Mouse (Mus musculus) embryonic stem cell, embryonic (primary cell): ENCODE measurements at regions not wholly inside any gene's neighbourhood (a gene's known extent, or its start where the extent isn't known, plus 50 kb on each side); places are given as distances from the start of the nearest gene placed in this dataset.

Experiments used
- CTCF ChIA-PET, 4 experiments: fragments of 300-600 bp in 2 of 4; fragments of 350-600 bp in 2 of 4; sonication (Branson Sonifier 250); formaldehyde crosslinking; loops; one replicate each; lab custom pipeline; 2022; ENCODE audit warnings: inconsistent platforms in 2 of 4; lab: Charles Lee
- POLR2A ChIA-PET, 4 experiments: fragments of 300-600 bp in 2 of 4; fragments of 350-600 bp in 2 of 4; sonication (Branson Sonifier 250); formaldehyde crosslinking; loops; one replicate each; lab custom pipeline; 2022; ENCODE audit warnings: antibody characterized with exemption in 4 of 4, inconsistent platforms in 1 of 4; lab: Charles Lee

DNA sequence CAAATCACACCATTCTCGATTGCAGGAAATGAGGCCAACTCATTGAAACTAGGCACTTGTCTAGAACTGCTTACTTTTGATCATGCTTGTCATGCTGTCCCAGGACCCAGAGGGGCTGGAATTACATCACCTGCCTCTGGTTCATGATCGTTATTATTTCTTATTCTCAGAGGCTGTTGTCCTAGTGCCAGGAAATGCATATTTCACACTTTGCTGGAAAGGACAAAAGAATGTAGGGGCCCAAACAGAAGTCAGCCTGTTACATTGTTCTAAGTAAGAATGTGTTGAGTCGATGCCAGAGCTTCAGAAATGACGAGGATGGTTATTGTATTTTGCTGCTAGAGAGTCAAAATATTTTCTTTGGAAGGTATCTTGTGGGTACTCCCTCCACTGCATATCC lies 134.7 kb downstream of the Ddx1 start:
- POLR2A ChIA-PET, result no interaction called here
- CTCF ChIA-PET, result interaction anchor here in 1 of 4 experiments (0.7 kb wide), 1 partner anchor 597 kb away, joined by 3 read pairs; no protein-coding TSS in a partner anchor

DNA sequence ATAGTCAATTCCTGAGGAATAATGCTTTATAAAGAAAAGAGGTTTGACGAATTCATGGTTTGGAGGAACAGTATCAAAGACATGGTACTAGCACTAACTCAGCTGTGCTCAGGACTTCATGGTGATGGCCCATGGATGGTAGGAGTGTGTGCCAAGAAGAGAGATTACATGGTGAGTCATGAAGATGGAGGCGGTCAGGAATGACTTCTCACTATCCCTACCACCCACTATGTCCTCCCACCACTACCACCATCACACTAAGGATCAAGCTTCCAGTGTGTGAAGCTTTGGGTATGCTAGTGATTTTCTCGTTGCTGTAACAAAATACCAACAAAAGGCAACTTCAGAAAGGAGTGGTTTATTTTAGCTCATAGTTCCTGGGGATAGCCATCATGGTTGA lies 142.1 kb downstream of the Ddx1 start:
- ChIA-PET CTCF (no interaction called here), POLR2A (no interaction called here)

DNA sequence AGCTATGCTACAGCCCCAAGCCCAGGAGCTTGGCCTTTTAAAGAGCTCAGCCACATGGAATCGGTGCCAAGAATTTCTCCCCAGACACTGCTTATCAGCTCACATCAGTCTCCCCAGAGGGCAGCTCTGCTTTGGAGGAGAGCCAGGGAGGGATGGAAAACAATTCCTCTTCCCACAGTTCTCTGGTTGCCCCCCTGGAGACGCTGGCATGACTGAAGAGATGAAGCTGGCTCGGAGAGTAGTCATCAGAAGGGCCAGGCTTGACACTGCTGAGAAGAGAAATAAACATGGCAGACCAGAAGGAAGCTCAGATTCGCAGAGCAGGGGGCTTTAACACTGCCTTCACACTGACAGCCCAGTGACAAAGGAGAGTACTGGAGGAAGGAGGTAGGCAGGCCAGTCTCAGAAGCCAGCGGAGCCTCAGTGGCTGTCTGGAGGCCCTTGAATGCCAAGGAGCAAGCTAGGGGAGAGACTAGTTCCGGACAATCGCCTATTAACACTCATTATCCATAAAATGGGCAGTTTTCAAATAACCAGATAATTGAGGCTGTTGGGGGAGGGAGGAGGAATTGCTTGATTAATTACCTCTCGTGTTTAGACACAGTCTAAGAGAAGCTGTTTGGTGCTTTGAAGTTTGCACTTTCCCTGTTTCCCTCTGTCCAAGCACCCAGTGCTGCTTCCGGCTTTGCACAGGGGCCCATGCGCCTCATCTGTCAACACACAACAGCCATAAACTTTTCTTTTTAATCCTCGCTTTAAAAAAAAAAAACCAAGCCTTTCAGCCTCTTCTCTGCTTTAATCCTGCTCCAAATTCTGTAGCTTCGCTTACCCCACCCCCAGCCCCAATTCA lies 148.3 kb downstream of the Ddx1 start:
- CTCF ChIA-PET, result interaction anchor here in 2 of 4 experiments (0.6 to 1.6 kb wide), 2 partner anchors 13 to 362 kb away, joined by 3 read pairs; no protein-coding TSS in a partner anchor
- POLR2A ChIA-PET, result interaction anchor here in 2 of 4 experiments (0.8 to 1.0 kb wide), 2 partner anchors 26 to 158 kb away, joined by 3 read pairs; no protein-coding TSS in a partner anchor

DNA sequence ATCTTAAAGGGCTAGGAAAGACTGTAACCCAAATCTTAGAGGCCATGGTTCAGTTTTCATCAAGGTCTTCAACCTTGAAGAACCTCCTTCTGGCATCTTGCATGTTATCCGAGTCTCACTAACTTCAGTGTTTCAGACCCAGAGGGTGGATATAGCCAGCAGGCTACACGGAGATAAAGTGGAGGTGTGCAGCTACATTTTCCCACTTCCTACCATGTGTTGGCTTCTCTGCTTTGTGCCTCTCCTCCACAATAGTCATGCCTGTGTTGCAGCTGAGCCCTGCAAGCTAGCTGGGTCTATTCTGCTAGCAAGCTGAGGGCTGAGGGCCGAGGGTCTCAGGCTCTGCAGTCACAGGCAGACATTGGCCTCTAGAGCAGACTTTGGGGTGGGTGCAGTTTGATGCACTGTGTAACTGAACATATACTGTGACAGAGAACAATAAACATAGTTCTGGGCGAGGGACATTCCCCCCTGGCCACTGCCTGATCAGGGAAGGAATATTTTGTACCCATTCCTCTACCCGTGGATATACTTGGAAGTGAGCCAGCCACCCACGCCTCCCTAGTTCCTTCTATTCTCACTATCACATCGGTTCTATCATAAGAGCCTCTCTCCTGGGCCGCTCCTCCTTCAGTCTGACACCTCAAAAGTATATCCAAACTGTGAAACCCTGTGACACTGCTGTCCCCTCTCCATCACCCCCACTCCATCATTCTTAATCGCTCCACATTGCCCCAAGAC lies 152.6 kb upstream of the Mycn start:
- ChIA-PET CTCF (no interaction called here), POLR2A (interaction anchor here in 1 of 4 experiments (0.6 kb wide), 1 partner anchor 96 kb away, joined by 3 read pairs; no protein-coding TSS in a partner anchor)

DNA sequence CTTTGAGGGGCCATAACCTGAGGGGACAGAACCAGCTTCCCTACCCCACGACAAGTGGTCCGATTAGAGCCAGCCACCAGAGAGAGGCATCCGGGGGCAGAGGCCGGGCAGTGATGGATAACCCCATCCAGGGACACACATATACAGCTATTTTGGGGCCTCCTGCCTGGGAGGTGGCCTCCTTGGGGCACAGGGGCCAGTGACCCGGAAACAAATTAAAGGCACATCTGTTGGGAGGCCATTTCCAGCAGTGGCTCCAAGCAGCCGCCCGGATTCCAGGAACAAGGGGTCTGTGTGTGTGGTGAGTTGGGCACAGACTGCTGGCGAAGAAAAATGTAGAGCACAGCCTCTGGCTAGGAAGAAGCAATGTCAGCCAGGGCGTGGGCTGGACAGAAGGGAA lies 144.2 kb upstream of the Mycn start:
- ChIA-PET CTCF (interaction anchor here in 3 of 4 experiments (0.8 to 2.6 kb wide), 6 partner anchors 463 to 665 kb away, joined by 3 to 12 read pairs (median 6); no protein-coding TSS in a partner anchor), POLR2A (no interaction called here)

DNA sequence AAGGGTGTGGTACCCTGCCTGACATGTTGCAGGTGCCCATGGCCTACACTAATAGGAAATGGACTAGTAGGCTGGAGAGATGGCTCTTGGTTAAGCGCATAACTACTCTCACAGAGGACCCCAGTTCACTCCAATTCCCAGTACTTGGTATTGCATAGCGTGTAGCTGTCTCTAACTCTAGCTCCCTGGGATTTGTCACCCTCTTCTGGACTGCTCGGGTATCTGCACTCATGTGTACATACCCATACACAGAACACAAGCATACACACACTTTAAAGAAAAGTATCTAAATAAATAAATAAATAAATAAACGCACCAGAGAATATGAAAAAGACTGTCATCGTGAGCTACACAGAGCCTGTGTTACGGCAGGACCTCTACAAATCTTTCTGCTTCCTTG lies 143.8 kb upstream of the Mycn start:
- ChIA-PET POLR2A (no interaction called here), CTCF (interaction anchor here in 3 of 4 experiments (0.6 to 2.6 kb wide), 9 partner anchors 31 to 1749 kb away, joined by 3 to 12 read pairs (median 6); no protein-coding TSS in a partner anchor)

DNA sequence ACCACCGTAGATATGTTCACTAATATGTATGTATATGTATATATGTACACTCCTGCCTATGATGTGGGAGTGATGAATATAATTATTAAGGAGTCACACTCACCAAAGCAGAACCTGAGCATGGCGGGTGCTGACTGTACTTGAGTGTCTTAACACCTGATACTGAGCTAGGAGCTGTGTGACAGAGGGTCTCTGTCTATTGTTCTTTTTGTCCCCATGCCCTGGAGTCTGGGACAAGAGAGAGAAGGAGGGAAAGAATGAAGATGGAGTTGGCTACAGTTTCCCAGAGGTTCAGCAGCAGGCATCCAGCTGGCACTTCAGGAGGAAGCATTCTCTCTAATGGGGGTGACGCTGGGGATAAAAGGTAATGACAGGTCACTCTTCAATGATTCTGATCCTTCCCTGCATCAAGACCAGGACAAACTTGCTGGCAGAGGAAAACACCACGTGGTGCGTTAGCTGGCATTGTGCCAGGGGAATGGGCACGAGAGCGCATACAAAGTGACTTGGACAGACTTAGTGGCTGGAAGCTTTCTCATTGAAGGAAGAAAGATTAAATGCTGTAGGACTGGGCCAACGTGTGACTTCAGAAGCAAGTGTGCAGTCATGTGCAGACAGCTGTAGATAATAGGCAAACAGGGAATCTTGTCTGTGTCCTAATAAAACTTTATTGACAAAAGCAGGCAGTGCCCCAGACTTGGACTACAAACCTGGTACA lies 141.8 kb upstream of the Mycn start:
- ChIA-PET CTCF (interaction anchor here in 1 of 4 experiments (2.6 kb wide), 1 partner anchor 662 kb away, joined by 12 read pairs; no protein-coding TSS in a partner anchor), POLR2A (no interaction called here)

DNA sequence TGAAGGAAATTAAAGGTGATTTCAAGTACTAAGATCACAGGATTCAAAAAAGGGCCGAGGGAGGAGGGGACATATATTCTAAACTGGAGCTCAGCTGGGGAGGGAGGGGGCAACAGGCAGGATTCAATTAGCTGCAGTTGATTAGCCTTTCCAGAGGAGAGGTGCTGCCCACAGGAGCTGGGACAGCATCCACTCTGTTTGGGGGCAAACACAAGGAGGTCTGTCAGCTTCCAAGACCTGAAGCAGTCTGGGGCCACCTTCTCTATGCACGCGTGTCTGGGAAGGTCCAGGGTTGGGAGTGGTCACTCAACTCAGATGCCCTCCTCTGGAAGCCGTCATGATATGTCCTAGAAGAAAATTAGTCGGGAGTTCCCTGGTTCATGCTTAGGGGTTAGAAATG lies 139.1 kb upstream of the Mycn start:
- CTCF ChIA-PET, result no interaction called here
- POLR2A ChIA-PET, result no interaction called here

DNA sequence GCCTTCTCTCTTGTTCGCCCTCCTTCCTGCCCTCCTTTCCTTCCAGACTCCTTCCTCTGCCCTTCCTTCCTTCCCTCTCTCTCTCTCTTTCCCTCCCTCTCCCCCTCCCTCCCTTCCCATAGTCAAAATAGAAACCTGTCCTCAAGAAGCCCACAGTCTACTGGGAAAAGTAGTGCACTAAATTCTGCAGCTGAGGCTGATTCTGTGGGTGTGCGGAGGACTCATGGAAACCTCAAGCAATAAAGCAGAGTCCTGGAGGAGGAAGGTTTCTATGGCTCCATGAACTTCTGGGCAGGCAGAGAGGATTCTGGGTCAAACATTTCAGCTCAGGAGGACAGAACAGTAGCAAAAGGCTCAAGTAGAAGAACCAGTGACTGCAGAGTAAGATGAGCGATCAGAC lies 138.1 kb upstream of the Mycn start:
- ChIA-PET CTCF (interaction anchor here in 1 of 4 experiments (0.6 kb wide), 1 partner anchor 457 kb away, joined by 4 read pairs; no protein-coding TSS in a partner anchor), POLR2A (no interaction called here)

DNA sequence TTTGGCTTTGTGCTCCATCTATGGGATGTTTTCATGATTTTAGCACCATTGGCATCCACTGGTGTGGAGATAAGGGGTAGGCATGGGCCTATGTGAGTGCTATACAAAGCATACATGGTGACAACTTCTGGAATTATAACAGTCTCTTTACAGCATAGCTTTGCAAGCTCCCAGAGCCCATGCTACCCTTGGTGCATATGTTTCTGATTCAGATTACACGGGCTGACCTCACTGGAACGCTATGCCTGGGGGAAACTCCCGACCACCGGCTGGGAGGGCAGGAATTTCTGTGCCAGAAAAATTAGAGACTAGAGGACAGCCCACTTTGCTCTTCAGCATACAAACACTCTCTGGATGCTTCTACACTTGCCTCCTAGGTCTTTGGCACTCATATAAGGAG lies 136.0 kb upstream of the Mycn start:
- ChIA-PET CTCF (no interaction called here), POLR2A (no interaction called here)

DNA sequence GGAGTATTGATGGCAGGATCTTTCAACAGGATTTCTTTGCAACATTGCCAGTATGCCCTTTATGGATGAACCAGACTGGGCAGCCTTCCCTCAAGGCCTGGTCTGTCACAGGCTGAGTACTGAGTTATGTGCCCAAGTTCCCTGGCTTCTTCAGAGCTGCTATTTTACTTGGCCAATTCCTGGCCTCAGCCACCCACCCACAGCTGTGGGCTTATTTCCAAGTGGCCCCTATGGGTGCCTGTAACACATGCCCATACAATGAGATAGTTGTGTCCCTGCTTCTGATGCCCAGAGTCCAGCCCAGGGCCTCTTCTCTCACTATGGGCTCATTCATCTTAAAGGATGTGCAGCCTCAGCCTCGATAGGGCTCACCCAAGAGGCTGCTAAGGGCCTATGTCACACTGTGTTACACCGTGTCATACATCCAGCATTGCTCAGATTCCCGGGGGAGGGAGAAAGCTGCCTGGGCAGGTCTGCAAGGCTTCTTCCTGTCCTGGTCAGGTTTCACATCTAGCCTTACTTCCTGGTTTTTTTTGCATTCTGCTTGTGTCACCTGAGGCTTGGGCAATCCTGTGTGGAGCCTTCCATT lies 135.1 kb upstream of the Mycn start:
- ChIA-PET CTCF (no interaction called here), POLR2A (no interaction called here)

DNA sequence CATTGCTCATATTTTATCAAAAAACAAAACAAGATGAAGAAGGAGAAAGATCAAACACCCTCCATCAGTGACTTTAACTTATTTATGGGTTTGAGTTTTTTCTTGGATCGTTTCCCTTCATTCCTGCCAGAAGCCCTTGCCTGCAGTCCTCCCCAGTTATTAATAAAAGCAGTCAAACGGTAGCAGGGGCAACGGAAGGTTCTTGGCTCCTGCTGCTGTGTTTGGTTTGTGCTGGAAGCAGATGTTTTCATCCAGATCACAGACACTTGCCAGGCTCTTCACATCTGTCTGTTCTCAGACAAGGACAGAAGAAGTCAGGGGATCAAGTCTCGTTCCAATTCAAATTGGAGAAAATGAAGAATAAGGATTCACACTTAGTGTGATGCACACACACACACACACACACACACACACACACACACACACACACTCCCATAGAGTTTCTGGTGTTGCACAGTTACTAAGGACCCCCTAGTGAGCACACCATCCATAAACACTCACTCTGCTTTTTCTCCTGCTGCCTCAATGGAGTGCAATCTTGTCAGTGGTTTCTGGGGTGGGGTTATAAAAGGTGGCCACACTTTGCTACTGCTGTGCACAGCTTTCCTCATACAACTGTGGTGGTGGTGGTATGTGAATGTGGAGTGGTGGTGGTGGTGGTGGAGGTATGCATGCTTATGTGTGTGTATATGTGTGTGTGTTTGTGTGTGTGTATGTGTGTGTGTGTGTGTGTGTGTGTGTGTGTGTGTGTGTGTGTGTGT lies 131.6 kb upstream of the Mycn start:
- ChIA-PET CTCF (interaction anchor here in 1 of 4 experiments (0.7 kb wide), 1 partner anchor 100 kb away, joined by 10 read pairs; no protein-coding TSS in a partner anchor), POLR2A (no interaction called here)

DNA sequence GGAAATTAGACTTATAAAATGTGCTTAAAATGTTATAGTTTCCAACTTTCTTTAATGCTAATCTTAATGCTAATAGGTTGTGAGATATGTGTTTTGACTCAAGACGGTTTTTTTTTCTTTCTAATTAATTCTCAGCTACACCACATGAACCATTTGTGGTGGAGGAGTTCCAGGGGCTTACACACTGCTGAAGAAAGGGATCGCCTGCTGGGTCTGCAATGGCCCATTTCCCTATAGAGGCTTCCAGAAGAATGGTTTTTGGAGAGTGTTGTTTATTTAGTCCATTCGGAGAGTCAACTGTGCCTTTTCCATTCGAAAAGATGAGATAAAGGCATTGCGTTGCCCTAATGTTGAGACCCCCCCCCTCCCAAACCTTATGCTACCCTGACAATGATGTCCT lies 125.6 kb upstream of the Mycn start:
- POLR2A ChIA-PET, result no interaction called here
- CTCF ChIA-PET, result no interaction called here

DNA sequence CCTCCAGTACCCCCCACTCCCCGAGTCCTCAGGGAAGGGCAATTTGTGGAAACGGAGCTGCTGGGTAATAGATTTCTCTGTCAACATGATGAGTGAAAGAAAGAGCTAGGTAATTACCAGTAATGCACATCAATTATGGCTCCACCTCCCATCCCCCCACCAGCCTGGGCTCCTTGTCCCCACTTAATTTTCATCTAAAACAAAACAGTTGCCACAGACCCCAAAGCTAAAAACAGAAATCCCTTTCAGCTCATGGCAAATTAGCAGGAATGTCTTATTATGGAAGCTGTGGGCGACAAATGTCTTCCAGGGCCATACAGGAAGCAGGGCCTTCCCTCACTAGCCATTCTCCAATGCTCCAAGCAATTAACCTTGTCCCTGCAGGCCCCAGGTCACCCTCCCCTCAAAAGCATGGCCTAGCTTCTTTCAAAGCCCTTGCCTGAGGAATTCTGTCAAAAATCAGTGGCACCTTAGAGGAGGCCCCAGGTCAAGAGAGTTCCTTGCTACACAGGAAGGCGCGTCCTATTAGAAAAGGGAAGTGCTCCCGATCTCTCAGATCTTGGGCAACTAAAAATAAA lies 125.0 kb upstream of the Mycn start:
- CTCF ChIA-PET, result no interaction called here
- POLR2A ChIA-PET, result interaction anchor here in 1 of 4 experiments (0.6 to 0.8 kb wide), 2 partner anchors 127 to 283 kb away, joined by 3 read pairs; no protein-coding TSS in a partner anchor

DNA sequence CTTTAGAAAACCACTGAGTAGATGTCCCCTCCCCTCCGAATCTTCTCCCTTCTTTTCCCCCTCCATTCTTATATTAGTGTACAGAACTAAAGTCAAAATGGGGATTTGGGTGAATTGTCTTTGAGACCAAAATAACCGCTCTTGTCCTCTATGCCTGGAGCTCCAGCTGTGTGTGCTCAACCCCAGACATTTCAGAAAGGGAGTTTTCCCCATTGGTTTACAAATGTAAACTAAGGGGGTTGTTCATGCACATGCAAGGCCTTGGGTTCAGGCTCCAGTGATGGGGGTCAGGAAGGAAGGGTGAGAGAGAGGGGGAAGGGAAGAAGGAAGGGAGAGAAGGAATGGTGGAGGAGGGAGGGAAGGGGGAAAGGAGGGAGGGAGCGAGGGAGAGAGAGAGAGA lies 117.8 kb upstream of the Mycn start:
- CTCF ChIA-PET, result no interaction called here
- POLR2A ChIA-PET, result interaction anchor here in 1 of 4 experiments (0.8 kb wide), 1 partner anchor 118 kb away, joined by 4 read pairs; the partner anchor contains the start of gene Mycn

DNA sequence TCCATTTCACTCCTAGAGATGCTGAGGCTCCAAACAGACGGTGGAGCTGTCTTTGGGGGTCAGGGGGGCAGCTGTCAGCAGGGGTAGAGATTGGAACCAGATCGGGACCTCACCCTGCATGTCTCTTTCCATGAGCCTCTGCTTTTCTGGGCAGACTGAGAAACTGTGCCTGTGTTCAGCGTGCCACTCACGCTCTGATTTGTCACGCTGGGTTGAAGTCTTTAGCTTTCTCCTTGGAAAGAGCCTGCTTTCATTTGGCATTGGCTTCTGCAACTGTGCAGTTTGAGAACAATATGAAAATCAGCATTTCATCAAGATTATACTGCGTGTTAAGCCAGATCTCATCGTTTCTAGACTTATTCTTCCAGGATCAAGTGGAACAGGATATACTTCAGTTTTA lies 114.5 kb upstream of the Mycn start:
- ChIA-PET POLR2A (no interaction called here), CTCF (no interaction called here)

DNA sequence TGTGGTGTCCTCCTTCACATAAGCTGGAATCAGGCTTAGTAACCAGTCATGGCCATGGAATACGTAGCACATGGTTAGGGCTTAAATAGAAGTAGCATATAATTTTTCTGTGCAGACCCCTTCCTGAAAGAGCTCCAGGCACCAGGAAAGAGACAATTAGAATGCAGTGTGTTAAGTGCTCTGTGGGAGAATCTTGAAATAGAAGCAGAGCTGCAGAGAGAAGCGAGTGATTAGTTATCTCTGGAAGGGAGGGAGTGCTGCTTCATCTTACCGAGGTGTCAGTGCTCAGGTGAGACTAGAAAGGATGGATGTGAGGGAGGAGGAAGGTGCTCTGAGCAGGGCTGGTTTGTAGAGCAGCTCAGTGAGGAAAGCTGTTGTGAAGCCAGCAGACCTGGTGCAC lies 112.9 kb upstream of the Mycn start:
- POLR2A ChIA-PET, result no interaction called here
- CTCF ChIA-PET, result interaction anchor here in 1 of 4 experiments (0.6 kb wide), 1 partner anchor 642 kb away, joined by 3 read pairs; no protein-coding TSS in a partner anchor
